Mouse (Mus musculus): ENCODE data around the gene D6Ertd527e. TPM values are rescaled to one million over a fixed set of nuclear protein-coding genes. Genes with fewer than 3 reads are reported as not detected.
A peak's percentile ranks its signal among the peaks of the same experiment; 100 is the strongest.

The D6Ertd527e gene
- total RNA-seq, 2 experiments from 2014 or later, result not detected

DNA sequence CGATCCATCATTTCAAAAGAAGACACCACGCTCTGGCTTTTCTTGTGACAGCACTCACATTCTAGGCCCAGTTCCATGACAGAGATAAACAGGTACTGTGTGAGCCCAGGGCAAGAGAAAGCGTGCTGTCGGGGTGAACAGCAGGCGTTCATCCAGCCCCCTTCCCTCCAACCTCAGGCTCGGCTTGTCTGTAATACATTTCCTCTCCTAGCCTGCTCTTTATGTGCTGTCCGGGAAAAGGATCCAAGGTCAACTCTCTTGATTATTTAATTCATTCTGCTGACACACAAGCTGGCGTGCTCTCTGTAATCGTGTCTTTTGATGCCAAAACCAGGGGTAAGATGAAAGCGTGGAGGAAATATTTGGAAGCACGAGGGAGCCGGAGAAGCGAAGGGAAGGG is 39.0 kb downstream of the D6Ertd527e start:
- DNase-seq, result no peak

DNA sequence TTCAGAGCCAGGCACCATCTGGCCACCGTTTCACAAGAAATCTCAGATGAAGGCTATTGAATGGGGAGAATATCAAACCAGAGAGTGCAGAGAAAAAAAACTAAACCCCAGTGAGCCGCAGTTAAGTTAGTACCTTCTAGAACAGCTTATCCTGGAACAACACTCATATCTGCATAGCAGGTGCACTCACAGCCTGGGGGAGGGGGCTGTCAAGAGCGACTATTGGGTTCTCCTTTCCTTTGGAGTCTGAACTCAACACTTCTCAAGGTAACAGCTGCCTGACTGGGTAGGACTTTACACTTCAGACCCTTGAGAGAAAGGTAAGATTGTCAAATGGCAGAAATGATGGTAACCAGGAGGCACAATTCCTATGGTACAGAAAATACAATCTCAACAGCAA is 43.4 kb downstream of the D6Ertd527e start:
- intact Hi-C loops (cut with DNase I), result no loop called here
- no peak for DNase-seq

More for the DNA sequence above, 39.0 kb downstream of the D6Ertd527e start:
- intact Hi-C loops (cut with DNase I), result no loop called here

DNA sequence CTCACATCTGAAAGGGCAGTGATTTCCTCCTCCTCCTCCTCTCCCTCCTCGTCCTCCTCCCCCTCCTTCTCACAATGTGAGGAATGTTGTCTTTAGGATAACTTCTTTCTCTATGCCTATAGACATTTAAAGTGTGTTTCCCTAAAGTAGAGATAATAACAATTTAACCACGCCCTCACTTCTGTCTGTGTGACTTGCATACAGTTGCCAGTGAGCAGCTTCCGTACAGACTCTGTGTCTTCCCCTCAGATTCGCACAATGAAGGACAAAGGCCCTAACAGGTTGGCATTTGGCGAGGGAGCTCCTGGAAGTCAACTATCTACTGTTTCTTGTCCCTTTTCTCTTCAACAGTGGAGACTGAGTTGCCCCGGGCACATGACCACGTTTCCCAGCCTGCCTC is 45.9 kb downstream of the D6Ertd527e start:
- intact Hi-C loops (cut with DNase I), result no loop called here
- no peak for DNase-seq

DNA sequence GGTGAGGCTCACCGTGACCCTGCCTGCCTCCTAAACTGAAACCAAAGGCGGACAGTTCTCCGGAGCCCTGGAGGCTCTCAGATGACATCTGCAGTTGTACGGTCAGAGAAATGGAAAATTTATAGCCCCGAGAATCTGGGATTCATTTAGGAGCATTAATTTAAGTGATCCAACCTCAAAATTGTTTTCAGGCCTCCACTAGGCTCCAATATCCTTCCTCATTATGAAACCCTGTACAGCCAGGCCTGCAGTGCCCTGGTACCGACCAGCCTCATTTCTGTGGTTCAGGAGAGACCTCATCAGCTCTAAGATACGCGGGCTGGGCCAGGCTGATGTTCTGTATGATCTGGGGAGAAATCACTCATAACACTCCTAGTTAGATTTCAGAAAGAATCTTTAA is 46.9 kb downstream of the D6Ertd527e start:
- no peak for DNase-seq
- intact Hi-C loops (cut with DNase I), result no loop called here

DNA sequence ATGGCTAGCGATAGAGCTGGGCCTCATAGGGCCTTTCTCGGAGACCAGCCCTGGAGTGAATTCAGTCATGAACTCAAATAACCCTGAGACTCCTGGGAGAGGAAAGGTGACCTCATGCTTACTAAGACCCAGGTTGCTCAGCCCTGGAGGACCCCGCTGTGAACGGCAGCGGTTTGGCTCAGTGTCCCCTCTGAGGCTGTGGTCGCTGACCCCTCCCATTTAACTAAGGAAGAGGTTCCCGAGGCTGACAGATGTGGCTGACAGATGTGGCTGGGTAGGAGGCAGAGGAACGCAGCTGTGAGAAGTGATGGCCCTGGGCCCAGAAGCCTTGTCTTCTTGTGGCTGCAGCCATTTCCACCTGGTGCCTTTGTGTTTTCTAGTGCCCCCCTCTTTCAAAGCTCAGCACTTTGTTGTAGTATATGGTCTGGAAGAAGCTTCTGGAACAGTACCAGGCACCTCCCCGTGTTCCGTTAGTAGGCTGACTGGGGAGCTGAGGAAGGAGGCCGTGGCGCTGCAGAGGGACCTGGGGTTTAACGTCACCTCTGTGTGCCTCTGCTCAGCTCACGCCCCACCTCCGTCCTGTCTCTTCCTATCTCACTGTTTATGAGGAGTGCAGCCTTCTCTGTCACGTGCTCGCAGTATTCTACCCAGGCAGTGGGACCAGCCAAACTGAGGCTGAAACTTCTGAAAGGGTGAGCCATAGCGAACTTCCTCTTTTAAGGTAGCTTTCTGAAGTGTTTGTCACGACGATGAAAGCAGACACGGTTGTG is 48.1 kb downstream of the D6Ertd527e start:
- intact Hi-C loops (cut with DNase I), result no loop called here
- peak in 1 of 2 experiments; percentile 45 for DNase-seq

DNA sequence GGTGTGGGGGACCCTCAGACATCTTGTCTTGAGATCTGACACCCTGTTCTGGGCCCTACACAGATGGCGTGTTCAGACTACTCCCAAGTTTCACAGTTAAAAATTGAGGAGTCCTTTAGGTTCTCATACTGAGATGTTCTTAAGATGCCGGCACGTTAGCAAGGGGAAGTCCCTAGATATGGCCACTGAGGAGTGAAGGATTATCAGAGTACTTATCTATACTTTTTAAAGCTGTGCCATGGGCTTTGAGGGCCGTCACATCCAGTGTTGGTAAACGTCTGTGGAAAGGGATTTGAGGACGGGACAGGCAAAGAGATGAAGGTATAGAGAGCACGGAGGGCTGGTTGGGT is 48.7 kb downstream of the D6Ertd527e start:
- intact Hi-C loops (cut with DNase I), result no loop called here
- no peak for DNase-seq

DNA sequence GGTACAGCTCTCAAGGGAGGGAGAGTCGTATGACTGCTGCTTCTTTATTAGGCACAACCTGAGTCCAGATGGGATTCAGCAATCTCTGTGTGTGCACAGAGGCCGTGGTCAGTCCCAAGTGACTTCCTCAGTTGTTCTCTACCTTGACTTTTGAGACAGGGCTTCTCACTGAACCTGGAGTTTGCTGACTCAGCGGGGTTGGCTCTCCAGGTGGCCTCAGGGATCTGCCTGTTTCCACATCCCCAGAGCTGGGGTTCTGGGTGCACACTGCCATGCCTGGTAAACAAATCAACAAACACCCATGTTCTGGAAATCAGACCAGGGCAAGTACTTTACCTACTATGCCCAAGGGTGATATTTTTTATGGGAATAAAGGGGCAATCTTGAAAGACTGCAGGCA is 49.3 kb downstream of the D6Ertd527e start:
- intact Hi-C loops (cut with DNase I), result no loop called here

DNA sequence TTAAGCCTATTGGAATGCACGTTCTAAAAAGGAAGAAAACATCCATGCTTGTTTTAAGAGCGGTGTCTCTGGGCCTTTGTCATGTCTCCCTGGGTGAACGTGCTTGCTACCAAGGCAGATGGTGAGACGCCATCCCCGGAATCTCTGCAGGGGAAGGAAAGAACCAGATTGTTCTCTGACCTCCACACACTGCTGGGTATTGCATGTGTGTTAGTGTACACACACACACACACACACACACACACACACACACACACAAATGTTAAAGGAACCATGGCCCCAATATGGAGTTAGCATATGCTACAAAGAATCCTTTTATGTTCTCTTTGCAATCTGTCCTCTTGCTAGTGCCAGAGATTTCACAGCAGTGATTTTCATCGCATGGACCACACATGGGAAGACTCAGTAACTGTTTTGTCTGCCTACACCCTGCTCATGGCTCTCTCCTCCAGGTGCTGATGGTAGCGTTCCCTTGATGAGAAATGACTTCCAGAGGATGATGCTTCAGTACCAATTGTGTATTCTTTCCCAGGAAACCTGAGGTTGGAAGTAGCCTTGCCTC is 53.6 kb downstream of the D6Ertd527e start:
- DNase-seq, result no peak
- intact Hi-C loops (cut with DNase I), result no loop called here

More for the DNA sequence above, 49.3 kb downstream of the D6Ertd527e start:
- DNase-seq, result no peak

DNA sequence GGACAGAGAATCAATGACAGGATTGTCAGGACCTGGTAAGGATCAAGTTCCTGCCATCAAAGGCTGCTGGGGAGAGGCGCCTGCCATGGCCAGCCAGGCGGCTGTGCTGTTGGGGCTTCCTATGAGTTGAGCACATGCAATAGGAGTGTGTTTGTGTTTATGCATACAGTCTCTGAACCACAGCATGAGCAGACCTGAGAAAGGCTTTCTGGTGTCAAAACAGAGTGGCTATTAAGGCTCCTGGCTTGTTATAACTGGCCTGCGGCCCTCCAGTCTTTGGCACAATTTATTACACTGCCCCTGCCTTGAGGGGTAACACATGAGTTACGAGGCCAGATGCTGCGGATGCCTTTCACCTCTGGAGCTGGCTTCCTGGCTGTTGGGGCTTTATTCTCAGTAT is 55.6 kb downstream of the D6Ertd527e start:
- intact Hi-C loops (cut with DNase I), result no loop called here
- DNase-seq, result no peak

DNA sequence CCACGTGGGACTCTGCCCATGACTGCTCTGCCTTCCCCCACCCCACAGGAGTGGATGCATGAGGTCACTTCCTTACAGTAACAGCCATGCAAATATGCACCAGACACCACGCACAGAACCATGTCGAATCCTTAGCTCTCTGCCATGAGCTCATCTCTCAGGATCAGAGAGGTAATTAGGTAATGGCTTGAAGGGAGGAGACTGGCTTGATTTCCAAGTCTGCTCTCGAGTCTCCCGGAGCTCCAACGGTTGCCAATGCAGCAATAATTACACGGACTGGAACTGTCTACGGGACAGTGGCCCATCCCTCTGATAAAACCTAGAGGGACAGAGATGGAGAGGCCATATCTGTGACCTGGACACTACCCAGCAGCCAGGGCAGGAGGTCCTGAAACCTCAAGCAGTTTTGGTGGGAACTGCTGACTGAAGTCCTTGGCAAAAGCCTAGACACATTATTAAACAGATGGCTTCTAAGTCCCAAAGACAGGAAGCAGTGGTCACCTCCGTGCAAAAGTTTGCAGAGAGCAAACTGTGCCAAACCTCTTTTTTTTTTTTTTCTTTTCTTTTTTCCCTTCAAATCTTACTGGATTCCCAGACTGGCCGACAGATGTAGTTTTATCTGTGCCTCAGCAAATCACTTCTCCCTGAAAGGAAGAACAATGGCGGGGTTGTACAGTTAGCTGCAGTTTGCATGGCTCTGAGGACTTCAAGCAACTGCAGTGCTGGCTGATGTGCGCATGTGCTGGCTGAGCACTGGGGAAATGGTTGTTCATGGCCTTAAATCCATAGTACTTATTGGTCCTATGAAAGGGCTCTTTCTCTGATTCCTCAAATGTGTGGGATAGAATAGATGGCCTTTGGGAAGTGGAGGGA is 57.1 kb downstream of the D6Ertd527e start:
- DNase-seq, result no peak
- intact Hi-C loops (cut with DNase I), result no loop called here

Other genes with a start within 250 kb of the D6Ertd527e start
- gene Nfu1, start 95.5 kb upstream of the D6Ertd527e start, total RNA-seq (2021), result 10 to 100 TPM; 71.5 to 72.8 TPM
- 10 to 100 TPM; 13.0 to 15.6 TPM for gene Gfpt1, start 61.9 kb upstream of the D6Ertd527e start, total RNA-seq (2021)
- 1 to 10 TPM; 9.3 to 9.5 TPM for gene Antxr1, start 231.1 kb downstream of the D6Ertd527e start, total RNA-seq (2021)
- not detected for gene Gkn1, start 246.2 kb downstream of the D6Ertd527e start, total RNA-seq (2021)